Mouse (Mus musculus): ENCODE data around the gene Spata16.

DNA sequence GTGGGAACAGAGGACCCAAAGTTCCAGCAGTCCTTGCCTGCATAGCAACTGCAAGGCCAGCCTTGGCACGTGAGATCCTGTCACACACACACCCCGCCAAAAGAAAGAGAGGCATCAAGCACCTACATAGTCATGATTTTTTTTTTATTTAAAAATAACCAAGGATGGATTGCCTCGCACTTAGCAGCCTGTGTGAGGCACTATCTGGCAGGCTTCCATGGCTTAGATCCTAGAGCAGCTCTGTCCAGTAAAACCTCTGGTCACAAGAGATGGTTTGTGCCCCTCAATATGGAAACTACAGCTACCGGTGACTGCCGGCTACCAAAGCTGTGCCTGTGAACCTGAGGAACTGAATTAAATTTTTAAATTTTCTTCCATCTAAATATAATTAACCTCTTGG lies 195.5 kb downstream of the Spata16 start:
- no peak for TF ChIP-seq POLR2A (IDR thresholded peaks at IDR 0.05; ENCODE audit: extremely low read depth, insufficient read depth, low read length)
- TF ChIP-seq CTCF (IDR thresholded peaks at IDR 0.05; ENCODE audit: low read depth, low read length): no peak

Data from liver, adult 2 months (tissue).